Mouse (Mus musculus) monocyte, adult 5-6 weeks (primary cell): ENCODE data around the gene Vrk1. TPM values are rescaled to one million over a fixed set of nuclear protein-coding genes. Genes with fewer than 3 reads are reported as not detected.

ENCODE experiments used
- ATAC-seq: fragments of 153-309, 156-312 bp; replicated peaks from 2 replicates; pipeline ENCODE4 v1.8.0; 2017; ENCODE audit warnings: mild to moderate bottlenecking; ENCODE audit not compliant: low TSS enrichment, insufficient number of reproducible peaks, severe bottlenecking, poor library complexity, low FRiP score
- total RNA-seq: library from RNA; stranded (forward); fragments of 200-1000, 200-491, 200-594 nt; gene quantifications from 3 replicates; pipeline ENCODE4 v1.2.3, GENCODE M21; 2017

The Vrk1 gene
- total RNA-seq, 1 experiment from 2014 or later = 119 TPM

DNA sequence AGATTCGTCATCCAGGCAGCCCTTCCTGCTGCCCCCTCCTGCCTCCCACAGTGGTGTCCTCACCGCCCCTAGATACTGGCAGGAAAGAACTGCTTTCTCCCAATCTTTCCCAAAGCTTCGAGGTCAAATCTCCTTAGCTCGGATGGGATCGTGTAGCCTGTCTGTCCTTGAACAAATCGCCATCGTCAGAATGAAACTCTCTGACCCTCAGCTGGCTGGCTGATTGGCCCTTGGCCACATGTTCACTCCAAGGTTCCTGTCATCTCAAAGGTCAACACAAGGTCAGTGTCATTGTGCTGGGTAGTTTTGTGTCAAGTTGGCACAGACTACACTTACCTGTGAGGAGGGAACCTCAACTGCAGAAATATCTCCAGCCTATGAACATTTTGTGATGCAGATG is 16.7 kb upstream of the Vrk1 start:
- no peak for ATAC-seq

DNA sequence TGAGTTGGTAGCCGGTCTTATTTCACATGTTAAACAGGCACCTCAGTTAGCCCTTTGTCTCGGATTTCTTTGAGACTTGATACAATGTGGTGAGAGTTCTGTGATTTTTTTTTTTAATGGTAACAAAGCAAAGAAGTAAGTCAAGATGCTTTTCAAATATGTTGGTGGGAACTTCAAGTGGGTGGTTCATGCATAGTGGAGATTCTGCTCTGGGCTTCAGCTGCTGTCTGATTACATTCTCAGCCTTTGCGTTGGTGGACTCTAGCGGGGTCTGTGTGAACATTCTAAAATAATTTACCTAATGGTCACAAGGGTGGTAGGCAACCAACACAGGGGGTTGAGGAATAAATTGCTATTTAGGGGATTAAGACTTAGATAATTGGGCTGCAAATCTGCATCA is 14.1 kb upstream of the Vrk1 start:
- ATAC-seq = no peak

DNA sequence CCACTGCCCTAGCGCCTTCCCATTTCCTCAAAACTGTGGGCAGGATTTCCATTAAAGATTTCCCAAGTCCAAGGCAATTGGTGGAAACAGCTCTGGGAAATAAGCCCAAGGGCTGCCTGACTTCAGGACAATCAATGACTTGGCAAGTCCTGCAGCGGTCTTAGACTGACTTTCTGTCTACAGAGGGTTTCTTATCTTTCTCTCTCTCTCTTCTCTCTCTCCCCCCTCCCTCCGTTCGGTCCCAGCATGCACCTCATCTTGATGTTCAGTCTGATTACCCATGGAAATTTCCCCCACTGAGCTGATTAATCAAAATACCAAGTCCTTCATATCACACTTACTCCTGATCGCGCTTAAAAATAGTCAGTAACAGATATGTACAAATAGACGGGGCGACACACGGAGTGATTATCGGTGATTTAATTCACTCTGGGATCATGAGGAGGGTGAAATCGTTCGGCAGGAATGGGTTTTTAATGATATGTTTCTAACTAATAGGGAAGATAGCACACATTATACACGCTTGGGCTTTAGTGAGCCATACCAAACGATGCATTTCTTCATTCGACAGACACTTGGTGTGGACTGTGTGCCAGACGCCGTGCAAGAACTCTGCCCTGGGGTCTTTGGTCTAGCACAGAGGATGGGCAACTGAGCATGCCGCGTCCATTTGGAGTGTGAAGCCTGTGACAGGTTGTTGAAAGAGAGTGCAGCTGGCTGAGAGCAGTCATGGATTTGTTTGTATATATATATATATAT is 12.8 kb upstream of the Vrk1 start:
- ATAC-seq = no peak

DNA sequence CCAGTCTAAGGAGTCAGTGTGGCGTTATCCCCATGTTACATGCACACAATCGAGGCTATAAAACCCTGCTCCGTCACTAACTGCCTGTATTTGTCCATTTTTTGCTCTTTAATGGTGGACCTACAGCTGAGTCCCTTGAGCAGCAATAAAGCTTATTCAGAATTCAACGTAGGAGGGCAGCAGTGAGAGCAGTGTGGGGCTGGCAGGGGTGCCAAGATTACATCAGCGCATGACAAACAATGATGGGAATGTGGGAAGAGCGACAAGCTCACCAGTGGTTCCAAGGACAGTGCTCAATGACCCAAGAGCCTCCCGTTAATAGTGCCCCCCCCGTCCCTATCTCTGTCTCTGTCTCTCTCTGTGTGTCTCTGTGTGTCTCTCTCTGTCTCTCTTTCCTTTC is 8.3 kb upstream of the Vrk1 start:
- no peak for ATAC-seq

DNA sequence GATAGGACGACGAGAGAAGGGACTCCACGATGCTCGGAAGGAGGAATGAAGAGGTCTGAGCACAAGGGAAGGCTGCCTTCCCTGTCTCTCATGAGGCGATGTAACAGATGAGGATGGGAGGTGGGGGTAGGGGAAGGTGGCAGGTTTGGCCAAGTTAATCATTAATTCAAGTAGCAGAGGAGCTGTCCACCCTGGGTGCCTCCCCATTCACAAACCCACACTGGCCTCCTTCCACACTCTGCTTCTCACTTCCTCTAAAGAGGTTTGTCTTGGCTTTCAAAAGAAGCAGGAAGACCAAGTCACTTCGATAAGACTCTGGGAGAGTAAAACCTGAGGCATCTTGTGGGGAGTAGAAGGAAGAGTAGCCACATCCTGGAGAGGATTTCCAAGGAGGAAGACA is 5.3 kb upstream of the Vrk1 start:
- no peak for ATAC-seq

DNA sequence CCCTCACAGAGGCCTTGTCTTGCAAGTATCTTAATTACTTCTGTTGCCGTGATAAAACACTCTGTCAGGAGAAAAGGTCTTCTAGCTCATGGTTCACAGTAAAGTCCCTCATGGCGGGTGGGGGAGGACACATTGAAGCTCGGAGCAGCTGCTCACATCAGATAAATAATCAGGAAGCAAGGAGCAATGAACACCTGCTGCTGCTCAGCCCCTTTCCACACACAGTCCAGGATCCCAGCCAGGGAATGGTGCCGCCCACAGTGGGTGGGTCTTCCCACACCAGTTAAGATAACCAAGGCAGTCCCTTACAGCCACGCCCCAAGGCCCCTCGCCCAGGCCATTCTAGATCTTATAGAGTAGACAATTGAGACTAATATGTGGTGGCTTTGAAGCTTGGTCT is 3.8 kb upstream of the Vrk1 start:
- no peak for ATAC-seq

DNA sequence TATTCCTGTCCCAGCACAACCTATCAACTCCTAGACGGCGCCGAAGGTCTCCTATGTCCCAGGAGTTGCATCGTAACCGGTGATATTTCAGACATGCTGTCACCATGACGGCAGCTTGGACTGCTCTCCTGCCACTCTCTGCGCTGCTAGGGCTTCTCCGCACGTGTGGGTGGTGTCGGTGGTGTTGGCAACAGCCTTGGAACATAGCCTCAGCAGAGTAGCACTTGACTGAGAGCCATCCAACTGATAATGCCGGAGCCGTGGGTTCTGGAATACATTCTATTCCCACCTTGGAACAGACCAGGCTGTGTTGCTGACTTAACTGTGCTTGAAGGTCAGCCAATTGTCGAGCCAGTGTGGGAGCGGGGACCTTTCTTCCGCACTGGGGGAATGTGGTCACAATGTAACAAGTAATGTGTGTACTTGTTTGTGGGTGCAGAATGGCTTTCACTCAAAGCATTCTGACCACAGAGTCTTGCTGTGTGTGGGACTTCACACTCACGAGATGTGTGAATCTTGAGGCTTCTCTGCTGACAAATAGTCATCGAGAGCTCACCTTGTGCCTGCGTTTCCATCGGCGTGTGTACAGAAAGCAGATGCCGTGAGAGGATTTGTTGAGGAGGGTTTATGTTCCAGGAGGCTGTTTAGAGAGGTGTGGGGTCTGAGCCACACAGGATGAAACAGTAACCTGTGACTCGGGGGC is 1.5 kb upstream of the Vrk1 start:
- peak; percentile 16; the same call in 1 of the 2 replicates for ATAC-seq

DNA sequence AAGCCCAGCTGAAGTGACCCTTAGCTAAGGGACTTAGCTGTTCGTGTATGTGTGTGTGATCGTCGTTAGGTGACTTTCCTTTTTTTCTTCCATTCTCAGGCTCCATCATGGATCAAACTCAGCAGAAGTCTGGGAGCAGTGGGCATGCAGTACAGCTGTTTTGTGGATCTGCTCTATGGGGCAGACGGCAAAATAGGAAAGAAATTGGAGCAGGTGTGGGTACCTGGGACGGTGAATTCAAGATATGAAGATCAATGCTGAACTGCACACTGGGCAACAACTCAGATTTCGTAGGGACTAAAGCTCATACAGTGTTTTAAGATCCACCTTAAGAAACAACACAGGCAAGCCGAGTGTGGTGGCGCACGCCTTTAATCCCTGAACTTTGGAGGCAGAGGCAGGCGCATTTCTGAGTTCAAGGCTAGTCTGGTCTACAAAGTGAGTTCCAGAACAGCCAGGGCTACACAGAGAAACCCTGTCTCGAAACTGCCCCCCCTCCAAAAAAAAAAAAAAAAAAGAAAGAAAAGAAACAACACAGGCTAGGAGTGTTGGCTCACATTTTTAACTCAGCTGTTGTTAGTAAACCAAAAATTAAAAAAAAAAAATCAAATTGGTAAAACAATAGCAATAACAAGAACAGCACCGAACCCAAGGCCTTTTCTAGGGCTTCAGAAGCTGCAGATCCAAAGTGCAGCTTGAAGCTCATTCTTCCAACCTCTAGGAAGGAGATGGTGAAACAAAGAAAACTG is 732 bp upstream of the Vrk1 start:
- no peak for ATAC-seq

DNA sequence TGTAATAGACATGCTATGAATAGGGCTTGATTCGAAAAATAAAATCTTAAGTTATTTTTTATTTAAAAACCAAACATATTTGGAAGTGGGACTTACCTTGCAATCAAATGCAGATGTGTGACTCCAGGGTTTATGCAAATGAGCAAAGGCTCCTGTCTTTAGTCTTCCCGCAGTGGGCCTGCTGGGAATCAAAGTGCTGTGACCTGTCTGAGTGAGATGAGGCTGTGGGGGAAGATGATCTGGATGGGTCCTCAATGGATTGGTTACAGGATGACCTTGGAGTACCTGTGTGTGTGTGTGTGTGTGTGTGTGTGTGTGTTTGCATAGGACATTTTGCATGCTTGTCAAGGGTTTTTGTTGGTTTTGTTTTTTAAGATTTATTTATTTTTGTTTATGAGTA is 2.1 kb downstream of the Vrk1 start:
- no peak for ATAC-seq

DNA sequence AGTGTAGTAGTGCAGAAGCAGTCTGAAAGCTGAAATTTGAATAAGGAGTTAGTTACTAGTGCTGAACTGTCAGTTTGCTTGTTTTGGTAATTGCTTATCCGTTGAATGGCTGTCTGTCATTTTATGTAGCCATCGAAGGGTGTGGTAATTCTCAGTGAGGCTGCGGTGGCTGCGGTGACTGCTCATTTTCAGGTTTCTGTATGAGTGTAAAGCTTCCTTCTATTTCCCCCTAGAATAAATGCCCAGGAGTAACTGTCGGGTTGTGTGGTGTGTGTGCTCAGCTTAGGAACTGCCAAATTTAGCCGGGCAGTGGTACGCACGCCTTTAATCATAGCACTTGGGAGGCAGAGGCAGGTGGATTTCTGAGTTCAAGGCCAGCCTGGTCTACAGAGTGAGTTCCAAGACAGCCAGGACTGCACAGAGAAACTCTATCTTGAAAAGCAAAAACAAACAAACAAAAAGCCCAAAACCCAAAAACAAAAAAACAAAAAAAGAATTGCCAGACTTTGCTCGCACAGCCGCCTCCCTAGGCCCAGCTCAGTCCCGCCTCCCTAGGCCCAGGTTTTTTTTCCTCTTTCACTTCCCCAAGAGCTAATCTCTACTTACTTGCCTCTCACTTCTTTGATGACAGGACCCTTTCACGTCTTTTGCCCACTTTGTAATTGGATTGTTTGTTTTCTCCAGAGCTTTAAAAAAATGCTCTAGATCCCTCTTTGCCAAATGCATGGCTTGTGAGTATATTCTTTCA is 6.4 kb downstream of the Vrk1 start:
- peak; percentile 80 for ATAC-seq

DNA sequence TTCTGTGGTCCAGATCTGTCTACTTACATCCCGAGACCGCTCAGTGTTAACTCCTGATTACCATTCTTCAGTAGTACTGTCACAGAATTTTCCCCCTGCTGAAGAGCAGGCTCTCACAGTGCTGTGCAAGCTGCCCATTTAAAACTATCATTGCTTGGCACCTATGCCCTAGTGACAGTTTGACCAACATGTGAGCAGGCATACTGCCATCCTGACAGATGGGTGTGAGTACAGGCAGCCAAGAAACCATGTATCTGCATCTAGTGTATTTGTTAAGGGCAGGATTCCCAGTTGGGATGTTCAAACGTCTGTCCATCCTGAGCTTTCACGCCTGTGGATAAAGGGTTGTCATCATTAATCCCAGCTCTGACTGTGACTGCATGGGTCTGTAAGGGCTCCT is 10.0 kb downstream of the Vrk1 start:
- no peak for ATAC-seq

DNA sequence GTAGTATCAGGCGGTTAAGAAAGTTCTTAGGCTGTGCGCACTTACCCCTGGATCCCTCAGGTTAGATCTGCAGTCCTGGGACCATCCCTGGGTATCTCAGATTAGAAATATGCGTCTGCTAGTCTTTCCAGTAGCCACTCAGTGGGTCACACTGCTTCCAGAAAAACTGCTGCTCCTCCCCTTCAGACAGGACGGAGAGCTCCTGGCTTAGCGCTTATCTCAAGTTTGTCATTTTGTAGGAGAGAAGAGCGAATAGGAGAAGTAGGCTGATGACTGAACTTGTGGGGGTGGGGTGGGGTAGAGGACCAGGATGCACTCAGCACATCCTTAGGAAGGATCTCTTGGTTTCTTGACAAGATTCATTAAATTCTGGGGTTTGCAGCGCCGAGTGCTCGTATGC is 13.6 kb downstream of the Vrk1 start:
- no peak for ATAC-seq

DNA sequence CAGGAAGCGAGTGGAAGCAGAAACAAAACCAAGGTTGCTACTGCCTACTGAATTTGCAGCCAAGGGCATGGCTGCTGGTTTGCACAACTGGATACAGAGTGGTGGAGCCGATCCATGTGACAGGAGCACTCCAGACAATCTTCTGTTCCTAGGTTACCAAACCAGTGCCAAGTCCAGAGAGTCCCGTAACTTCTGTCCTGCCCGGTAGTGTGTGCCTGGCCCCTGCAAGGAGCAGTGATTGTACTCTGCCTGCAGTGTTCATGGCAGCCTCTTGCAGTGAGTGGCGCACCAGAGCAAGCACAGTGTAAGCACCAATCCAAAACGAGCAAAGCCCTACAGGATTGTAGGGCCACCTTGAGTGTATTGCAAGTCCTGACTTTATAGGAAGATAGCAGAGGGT is 15.4 kb downstream of the Vrk1 start:
- ATAC-seq = no peak

DNA sequence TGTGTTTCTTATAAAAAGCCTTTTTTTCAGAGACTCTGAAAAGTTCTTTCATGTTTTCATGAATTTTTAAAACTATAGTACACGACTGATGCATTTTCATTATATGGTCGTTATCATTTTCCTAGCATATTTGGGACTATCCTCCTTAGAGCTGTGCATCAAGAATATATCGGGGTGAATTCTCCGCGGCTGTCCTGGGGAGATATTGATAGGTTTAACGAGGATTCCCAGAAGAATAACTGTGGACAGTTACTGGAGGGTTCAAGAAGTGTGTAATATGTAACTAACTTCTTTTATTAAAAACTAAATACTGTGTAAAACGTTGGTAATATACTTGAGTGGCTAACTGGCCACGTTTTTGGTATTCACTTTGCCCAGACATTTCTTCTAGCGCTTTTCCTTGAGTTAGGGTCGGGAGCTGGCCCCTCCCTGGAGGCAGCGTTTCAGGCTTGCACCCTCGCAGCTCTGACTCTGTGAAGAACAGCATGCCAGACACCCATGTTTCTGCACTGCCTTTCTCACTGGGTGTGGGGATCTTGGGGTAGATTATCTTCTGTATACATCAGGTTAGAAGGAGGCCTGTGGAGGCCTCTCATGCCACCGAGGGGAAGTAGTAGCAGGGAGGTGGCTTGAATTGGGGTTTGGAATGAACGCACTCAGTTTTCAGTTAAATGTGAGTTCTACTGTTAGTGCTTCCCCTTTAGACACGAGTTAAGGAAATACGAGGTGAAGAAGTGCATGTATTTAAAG is 16.5 kb downstream of the Vrk1 start:
- peak; percentile 51 for ATAC-seq

DNA sequence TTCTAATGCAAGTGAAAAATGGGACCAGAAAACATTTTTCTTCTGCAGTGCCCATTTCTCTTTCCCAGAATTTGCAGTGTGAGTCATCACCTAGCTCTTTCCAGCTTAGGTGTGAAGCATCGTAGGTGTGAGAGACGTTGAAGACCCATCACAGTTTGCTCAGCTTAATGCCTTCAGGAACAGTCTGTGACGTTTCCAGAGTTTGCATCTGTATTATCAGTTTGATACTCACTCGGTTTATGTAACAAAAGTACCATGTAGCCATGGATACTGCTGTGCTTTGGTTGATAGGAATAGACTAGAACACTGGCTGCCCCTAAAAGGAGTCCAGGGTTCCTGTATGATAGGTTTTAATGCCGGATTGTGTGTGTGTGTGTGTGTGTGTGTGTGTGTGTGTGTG is 17.3 kb downstream of the Vrk1 start:
- no peak for ATAC-seq

DNA sequence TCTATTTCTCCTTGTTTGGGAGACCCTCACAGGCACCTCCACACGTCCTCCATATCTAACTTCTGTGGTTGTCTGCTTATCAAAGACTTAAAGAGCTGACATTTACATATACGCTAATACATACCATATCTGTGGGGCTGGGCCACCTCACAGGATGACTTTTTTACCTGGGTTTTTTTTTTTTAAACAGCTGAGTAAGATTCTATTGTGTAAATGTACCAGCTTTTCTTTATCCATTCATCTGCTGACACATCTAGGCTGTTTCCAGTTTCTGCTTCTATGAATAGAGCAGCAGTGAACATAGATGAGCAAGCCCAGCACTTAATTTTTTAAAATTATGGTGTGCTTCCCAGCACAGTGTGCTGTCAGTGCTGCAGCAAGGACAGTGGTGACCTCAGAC is 19.6 kb downstream of the Vrk1 start:
- no peak for ATAC-seq

DNA sequence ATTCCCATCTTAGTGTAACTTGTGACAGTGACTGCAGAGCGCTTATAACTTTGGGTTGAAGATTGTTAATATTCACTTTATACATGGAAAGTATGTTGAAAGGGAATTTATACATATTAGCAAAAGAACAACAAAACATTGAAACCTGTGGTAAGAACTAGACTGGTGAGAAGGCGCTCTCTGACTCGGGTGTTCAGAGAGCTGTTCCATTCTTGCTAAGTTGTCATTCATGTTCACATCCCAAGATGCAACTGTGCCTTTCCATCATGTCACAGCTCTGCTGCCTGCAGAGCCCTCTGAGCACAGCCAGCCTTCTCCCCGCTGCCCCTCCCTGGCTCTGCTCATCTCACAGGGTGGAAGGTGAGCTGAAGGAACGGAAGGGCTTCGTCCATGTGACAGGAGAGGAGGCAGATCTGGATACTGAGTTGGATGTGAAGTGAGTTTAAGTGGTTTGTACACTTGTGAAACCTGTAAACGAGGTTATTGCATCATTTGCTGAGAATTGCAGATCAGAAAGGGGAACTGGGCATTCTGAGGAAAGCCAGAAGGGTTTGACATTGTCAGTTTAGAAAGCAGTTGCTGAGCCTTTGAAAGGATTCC is 20.2 kb downstream of the Vrk1 start:
- peak; percentile 78 for ATAC-seq

DNA sequence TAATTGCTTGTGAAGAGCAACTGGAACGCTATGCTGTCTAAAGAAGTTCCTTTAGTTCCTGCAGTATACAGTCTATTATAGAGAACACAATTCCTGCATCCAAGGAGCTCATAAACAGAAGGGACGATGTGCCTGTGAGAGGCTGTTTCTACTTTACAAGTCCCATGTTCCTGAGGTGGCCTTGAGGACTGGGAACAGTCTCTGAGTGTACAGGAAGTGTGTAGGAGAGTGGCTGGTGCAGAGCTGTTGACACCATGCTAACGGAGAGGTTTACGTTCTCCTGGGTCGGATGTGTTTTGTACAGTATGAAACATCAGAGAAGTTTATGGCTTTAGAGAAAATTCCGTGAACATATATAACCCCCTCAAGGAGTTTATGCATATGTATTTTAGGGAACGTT is 20.8 kb downstream of the Vrk1 start:
- no peak for ATAC-seq
